Mouse (Mus musculus): ENCODE measurements around the gene Traf1.

DNA sequence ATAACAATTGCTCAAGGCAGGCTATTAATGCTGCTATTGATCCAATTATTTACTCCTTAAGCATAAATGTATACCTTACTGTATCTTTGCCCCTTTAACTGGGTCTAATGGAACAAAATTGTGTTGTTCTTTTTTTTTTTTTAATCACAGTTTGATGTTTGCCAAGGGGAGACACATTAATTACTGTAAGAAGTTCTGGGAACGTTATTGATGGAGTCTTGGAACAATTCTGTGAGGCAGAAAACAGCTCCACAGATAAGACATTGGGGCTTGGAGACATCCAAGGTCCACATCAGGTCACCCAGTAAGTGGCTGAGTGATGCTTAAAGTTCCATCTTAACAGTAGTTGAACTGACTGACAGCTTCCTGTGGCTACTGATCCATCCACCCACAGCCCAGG, 4.2 kb downstream of the Traf1 start:
- TF ChIP-seq GATA1 (IDR thresholded peaks at IDR 0.05; ENCODE audit: borderline replicate concordance, low read length): no peak
- no peak for TF ChIP-seq FLI1 (IDR thresholded peaks at IDR 0.05; ENCODE audit: low read length)

All from megakaryocyte, embryonic 14.5 days (primary cell).